Mouse (Mus musculus): ENCODE results near the gene Slc25a22. TPM values are rescaled to one million over a fixed set of nuclear protein-coding genes. Genes with fewer than 3 reads are reported as not detected.
"Not testable (repeated sequence)": the region's sequence is repeated elsewhere in the genome, so short reads cannot be mapped to it uniquely, and the experiment has no call there.

The Slc25a22 gene
- total and polyA plus RNA-seq, 2 experiments from 2014 or later, result 121 to 148 TPM

GRCm38 (mm10) chr7:141453636-141454035 lies 15.9 kb upstream of the Slc25a22 start:
- 75% methylated on average over 2 of the region's 2 CpGs for WGBS
- ATAC-seq (ENCODE audit: low FRiP score), result no peak
- no peak for TF ChIP-seq CTCF (IDR thresholded peaks at IDR 0.05)

GRCm38 (mm10) chr7:141451928-141452327 lies 14.2 kb upstream of the Slc25a22 start:
- Histone ChIP-seq H3K27ac (ENCODE audit: low read depth, low read length) (no peak overlapping the region), H3K4me2 (ENCODE audit: low read depth, low read length, poor library complexity, severe bottlenecking) (no peak overlapping the region), H3K4me3 (ENCODE audit: low read depth, low read length) (no peak overlapping the region), H3K36me3 (ENCODE audit: insufficient read depth, low read length) (peaks cover 14% of the 10 kb centered on the region), H3K9ac (replicated peaks; ENCODE audit: low read length, poor library complexity, severe bottlenecking) (no peak overlapping the region), H3K27me3 (ENCODE audit: insufficient read depth, low read length) (no peaks in the 10 kb centered on the region), H3K4me1 (ENCODE audit: insufficient read depth, low read length) (peaks cover 5% of the 10 kb centered on the region), H3K9me3 (ENCODE audit: low read length) (no peaks in the 10 kb centered on the region)
- TF ChIP-seq CTCF (IDR thresholded peaks at IDR 0.05), result no peak
- no peak for ATAC-seq (ENCODE audit: low FRiP score)
- DNase-seq (ENCODE audit: low spot score), result no peak

More at GRCm38 (mm10) chr7:141453636-141454035, 15.9 kb upstream of the Slc25a22 start:
- H3K4me1 ChIP-seq (ENCODE audit: insufficient read depth, low read length), result peaks cover 5% of the 10 kb centered on the region; the same call in 1 of the 2 replicates
- H3K4me2 ChIP-seq (ENCODE audit: low read depth, low read length, poor library complexity, severe bottlenecking), result no peak overlapping the region
- no peaks in the 10 kb centered on the region for H3K27me3 ChIP-seq (ENCODE audit: insufficient read depth, low read length)
- DNase-seq (ENCODE audit: low spot score), result no peak
- H3K36me3 ChIP-seq (ENCODE audit: insufficient read depth, low read length), result peaks cover 23% of the 10 kb centered on the region
- H3K4me3 ChIP-seq (ENCODE audit: low read depth, low read length), result no peak overlapping the region
- H3K9me3 ChIP-seq (ENCODE audit: low read length), result no peaks in the 10 kb centered on the region
- no peak overlapping the region for H3K27ac ChIP-seq (ENCODE audit: low read depth, low read length)
- H3K9ac ChIP-seq (replicated peaks; ENCODE audit: low read length, poor library complexity, severe bottlenecking), result no peak overlapping the region

- peaks cover 14% of the 10 kb centered on the region for H3K36me3 ChIP-seq (ENCODE audit: insufficient read depth, low read length)
- ATAC-seq (ENCODE audit: low FRiP score), result peak; percentile 91
- WGBS, result under 1% methylated on average over 61 of the region's 63 CpGs
- peak within 1 kb of the TSS; percentile 54 for H3K4me3 ChIP-seq (ENCODE audit: low read depth, low read length)
- H3K27me3 ChIP-seq (ENCODE audit: insufficient read depth, low read length), result no peaks in the 10 kb centered on the region
- peak; percentile 98 for DNase-seq (ENCODE audit: low spot score)
- H3K9me3 ChIP-seq (ENCODE audit: low read length), result no peaks in the 10 kb centered on the region
- H3K9ac ChIP-seq (replicated peaks; ENCODE audit: low read length, poor library complexity, severe bottlenecking), result peak within 1 kb of the TSS; percentile 89
- H3K27ac ChIP-seq (ENCODE audit: low read depth, low read length), result peak within 1 kb of the TSS; percentile 93
- TF ChIP-seq CTCF (IDR thresholded peaks at IDR 0.05), result peak; percentile 29; the same call in 1 of the 2 replicates
- peak within 1 kb of the TSS; percentile 64 for H3K4me2 ChIP-seq (ENCODE audit: low read depth, low read length, poor library complexity, severe bottlenecking)
- no peaks in the 10 kb centered on the region; the same call in 1 of the 2 replicates for H3K4me1 ChIP-seq (ENCODE audit: insufficient read depth, low read length)
These were observed 9.7 kb upstream of the Slc25a22 start, which contains the start of gene Rplp2 for GRCm38 (mm10) chr7:141447110-141447991. TSS of gene Rplp2 (plus strand) at chr7:141447370.

GRCm38 (mm10) chr7:141446374-141446773 lies 8.7 kb upstream of the Slc25a22 start:
- H3K9ac ChIP-seq (replicated peaks; ENCODE audit: low read length, poor library complexity, severe bottlenecking); H3K36me3 ChIP-seq (ENCODE audit: insufficient read depth, low read length); H3K4me3 ChIP-seq (ENCODE audit: low read depth, low read length); ATAC-seq (ENCODE audit: low FRiP score); H3K27ac ChIP-seq (ENCODE audit: low read depth, low read length); H3K27me3 ChIP-seq (ENCODE audit: insufficient read depth, low read length); H3K9me3 ChIP-seq (ENCODE audit: low read length); H3K4me1 ChIP-seq (ENCODE audit: insufficient read depth, low read length); DNase-seq (ENCODE audit: low spot score): not testable (repeated sequence)
- WGBS, result 85% methylated on average over 3 of the region's 3 CpGs
- H3K4me2 ChIP-seq (ENCODE audit: low read depth, low read length, poor library complexity, severe bottlenecking), result peak overlapping the region; percentile 64

- no peaks in the 10 kb centered on the region; the same call in 1 of the 2 replicates for H3K4me1 ChIP-seq (ENCODE audit: insufficient read depth, low read length)
- H3K9me3 ChIP-seq (ENCODE audit: low read length), result no peaks in the 10 kb centered on the region
- no peak for ATAC-seq (ENCODE audit: low FRiP score)
- peak; percentile 38 for DNase-seq (ENCODE audit: low spot score)
- WGBS, result under 1% methylated on average over 25 of the region's 25 CpGs
- no peaks in the 10 kb centered on the region for H3K36me3 ChIP-seq (ENCODE audit: insufficient read depth, low read length)
- peak within 1 kb of the TSS; percentile 14; the same call in 1 of the 2 replicates for H3K4me3 ChIP-seq (ENCODE audit: low read depth, low read length)
- no peaks in the 10 kb centered on the region for H3K27me3 ChIP-seq (ENCODE audit: insufficient read depth, low read length)
- TF ChIP-seq CTCF (IDR thresholded peaks at IDR 0.05), result no peak
- H3K4me2 ChIP-seq (ENCODE audit: low read depth, low read length, poor library complexity, severe bottlenecking), result peak within 1 kb of the TSS; percentile 49
- H3K27ac ChIP-seq (ENCODE audit: low read depth, low read length), result no peak within 1 kb of the TSS
- H3K9ac ChIP-seq (replicated peaks; ENCODE audit: low read length, poor library complexity, severe bottlenecking), result no peak within 1 kb of the TSS; the same call in 1 of the 2 replicates
These were observed 6.1 kb upstream of the Slc25a22 start, which contains the start of gene Pidd1 for GRCm38 (mm10) chr7:141443828-141444237. TSS of gene Pidd1 (minus strand) at chr7:141444025.

Measured in midbrain, postnatal 0 days (tissue).